Mouse (Mus musculus) spleen, adult 18-20 months (tissue): ENCODE measurements around the gene Ryr3.

Experiments
- DNase-seq, 2 experiments: peaks; one replicate each; pipeline ENCODE4 v3.0.0; 2022; ENCODE audit warnings: mixed read lengths in 2 of 2

The Ryr3 gene

DNA sequence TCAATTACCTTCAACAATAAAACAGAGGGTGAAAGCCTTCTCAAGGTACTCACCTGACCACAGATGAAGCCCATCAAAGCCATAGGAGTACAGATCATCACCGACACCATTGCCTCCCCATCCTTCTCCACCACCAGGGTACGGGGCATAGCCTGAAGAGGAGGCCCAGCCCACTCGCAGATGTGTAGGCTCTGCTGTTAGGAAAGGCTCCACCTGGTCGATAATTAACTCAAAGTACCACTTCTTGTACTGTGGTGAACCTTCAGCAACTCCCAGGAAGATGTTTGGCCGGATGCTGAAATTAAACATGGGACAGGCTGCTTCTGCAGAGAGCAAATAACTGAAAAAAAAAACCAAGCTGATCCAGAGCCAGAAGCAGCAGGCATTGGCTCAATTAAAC, 316.1 kb downstream of the Ryr3 start:
- DNase-seq, result no peak

DNA sequence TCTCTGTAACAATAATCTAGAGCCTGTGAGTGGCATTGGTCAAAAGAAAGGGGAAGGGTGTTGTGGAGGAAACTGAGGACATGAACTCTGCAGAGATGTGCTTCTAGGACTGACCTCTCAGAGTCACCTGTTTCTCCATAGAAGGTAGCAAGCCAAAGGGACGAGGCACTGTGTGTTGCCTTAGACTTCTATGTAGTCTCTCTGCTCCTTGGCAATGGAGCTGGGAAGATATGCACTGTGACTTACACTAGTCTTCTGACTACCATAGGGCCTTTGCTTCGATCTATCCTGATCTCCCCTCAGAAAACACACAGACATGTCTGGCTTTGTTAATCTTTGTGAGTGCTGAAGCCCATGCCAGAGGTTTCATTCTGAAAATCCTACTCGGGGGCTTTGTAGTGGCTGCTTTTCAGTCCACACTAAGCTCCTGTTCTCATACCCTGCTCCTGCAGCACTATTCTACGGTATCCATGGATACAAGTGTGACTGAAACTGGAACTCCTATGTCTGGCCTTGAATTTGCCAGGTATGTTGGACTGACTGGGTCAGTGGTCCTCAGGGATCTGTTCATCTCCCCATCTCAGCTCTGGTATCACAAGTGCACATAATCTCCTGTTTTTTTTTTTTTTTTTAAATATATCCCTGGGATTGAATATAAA, 332.3 kb downstream of the Ryr3 start:
- DNase-seq, result no peak

DNA sequence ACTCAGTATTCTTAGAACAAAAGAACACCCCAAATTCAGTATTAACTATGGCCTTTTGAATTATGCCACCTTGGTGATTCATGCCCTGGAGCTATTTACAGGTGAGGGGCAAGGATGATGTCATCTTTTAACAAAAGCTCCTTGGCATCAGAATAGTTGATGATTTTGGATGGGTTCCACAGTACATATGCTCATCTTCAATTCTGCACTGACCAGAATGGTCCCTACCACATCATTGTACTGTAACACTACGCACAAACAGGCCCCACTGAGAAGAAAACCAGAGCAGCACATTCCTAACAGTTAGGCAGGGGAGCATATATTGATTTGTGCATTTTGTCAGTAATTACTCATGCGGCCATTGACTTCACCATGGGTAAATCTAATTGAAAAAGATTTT, 335.1 kb downstream of the Ryr3 start:
- no peak for DNase-seq

DNA sequence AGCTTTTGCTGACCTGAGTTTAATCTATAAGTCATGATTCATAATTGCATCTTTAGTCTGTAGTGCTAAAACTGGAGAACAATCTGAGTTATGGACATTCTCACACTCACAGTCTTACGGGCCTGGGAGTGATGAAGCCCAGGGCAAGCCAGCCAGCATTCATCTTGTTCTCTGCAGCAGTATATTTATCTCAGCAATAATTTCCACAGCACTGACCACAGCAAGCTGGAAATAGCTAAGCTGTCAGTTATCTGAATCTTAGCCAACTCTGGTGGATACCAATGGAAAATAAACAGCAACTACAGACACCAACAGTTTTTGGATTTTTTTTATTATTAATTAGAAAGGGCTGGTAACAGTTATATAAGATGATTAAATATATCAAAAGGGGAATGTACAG, 335.5 kb downstream of the Ryr3 start:
- no peak for DNase-seq

DNA sequence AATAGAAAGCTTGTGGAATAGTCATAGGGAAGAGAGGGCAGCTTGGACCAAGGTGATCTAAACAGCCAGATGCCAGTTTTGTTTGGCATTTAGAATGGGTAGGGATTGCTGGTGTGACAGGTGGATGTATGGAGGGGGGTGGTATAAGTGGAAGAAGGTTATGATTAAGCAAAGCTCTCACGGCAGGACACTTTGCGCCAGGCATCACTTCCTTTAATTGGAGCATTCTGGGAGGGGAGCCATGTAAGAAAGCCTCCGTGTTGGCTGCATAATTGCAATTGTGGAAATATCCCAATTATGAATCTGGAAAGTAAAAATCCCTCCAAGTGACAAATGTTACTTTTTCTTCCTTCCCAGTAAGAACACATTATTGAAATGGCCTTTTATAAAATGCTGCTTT, 339.5 kb downstream of the Ryr3 start:
- DNase-seq, result no peak

DNA sequence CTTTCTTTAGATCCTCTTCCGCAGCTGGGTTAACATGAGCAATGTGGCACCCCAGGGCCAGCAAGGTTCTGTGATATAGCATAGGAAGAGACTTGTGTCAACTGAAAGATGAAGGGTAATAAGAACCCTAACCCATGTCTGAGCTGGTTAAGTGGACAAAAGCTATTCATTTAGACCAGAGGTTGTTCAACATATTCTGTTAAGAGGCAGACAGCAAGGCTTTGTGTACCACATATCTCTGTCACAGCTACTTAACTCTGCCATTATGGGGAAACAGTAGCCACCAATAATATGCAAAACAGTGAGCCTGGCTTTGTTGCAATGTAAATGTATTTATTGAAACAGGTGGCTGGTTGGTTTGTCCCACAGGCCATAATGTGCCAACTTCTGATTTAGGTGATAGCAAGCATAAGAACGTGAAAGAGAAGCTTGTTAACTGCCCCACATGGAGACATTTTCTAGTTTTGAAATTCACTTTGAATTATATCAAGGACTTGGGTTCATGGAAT, 350.8 kb downstream of the Ryr3 start:
- no peak for DNase-seq

DNA sequence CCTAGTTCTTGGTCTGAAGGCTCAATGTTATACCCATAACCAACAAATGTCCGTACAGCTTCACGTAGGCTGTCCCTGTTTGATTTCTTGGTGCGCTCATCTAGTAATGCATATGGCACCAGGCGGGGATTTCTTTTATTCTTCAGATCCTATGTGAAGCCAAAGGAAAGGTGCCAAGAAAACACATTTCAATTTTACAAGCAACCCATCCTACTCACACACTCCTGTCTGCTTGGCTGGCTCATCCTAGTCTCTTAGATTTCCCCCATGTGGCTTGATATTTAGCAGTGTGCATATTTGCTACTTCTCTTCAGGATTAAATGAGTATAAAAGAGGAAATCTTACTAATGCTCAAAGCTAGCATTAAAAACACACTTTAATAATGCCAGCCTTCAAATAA, 355.1 kb downstream of the Ryr3 start:
- no peak for DNase-seq

DNA sequence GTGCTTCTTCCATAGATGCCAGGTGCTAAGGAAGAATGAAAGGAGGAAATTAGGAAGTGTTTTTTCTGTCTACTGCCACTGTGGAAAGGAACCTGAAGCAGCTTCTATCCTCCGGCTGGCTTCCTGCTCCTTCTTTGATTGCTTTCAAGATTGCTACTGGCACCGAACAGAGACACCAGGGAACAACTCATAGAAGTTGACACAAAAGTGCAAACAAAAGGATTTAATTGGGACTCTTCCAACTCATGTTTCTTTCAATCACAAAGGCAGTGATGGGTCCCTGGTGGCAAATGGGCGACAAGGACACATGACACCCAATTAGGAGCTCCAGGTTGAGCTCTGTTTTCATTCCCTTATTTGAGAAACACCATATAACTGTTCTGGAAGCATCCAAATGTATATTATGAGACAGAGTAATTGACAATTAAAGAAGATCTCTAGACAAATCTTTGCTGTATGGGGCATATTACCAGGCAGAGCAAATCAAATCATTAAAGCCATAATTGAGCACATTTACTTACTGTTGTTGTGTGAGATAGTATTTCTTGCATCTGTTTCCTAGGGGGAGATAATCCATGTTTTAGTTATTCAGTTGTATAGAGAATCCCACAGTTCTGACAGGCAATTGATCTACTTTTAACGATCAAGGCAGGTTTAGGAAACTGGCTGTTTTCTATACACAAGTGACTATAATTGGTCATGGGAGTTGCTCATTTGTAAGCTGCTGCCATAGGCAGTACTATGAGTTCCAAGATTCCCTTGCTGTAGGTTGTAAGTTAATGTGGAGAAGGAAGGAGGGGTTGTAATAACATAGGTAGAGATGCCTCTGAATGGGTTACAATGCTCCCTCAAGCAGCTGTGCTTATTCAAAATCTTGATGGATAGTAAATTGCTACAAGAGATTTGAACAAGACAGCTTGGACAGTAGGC, 371.0 kb downstream of the Ryr3 start:
- DNase-seq, result no peak

DNA sequence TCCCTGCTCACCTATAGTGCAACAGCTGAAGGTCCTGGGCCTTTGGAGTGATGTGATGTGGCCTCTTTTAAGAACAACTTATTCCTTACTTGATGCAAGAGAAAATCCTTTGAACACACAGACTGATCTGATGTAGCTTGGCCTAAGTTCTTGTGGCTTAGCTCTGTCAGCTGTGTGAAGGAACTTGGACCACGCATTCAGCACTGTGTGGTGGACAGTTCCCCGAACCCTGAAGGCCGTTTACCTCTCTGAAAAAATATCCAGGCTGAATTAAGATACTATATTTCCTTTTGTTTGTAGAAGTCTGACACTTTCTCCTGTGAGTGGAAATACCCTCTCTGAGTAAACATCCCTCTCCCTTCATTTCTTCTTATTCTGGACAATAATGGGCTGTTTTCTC, 374.0 kb downstream of the Ryr3 start:
- no peak for DNase-seq

DNA sequence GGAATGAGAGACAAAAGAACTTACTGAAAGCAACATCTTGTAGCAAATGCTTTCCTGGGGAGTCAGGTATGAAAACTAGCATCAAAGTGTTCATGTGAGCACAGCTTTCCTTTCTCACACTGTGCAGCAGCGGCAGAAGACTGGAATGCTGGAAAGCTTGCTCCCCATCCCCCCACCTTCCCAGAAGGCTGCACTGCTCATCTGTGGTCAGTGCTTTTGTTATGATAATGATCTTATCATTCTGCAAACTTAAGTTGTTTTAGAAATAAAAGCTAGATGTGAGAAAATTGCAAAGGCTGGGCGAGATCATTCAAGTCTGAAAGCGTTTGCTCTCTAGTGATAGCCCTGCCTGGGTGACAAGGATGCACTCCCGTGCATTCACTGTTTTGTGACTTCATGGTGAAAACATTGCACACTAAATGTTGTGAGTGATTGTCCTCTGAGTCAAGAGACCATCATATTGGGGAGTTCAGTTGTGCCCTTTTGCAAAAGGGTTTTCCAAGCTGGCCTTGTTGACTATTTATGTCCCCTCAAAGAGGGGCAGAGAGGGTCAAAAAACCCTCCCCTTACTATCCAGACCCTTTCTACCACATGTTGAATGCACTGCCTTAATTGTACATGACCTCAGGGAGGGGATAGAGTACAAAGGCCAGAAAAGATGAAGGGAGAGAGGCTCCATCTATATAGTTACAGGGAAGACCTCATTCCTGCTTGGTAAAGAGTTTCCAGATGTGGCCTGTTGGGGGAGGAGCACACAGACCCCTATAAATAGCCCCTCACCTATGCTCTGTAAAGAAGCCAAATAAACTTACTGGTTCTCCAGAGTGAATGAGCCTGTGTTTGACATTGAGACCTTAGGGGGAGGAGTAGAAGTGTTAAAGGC, 385.2 kb downstream of the Ryr3 start:
- no peak for DNase-seq

DNA sequence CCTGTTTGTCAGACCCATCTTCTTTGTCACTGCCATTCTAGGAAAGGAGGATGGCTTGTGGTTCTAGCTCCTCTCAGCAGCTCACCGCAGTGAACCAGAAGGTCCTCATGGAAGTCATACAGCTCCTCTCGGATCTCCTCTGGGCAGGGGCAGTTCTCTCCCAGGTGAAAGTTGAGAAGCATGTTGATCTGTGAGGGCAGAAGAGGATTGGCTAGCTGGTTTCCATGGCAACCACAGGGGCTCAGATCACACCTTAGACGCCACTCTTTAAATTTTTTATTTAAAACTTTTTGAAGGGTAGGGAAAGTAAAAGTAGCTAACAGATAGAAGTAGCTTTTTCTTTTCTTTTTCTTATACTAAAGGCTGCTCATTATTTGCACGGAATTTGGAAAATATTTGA, 390.3 kb downstream of the Ryr3 start:
- DNase-seq, result no peak

DNA sequence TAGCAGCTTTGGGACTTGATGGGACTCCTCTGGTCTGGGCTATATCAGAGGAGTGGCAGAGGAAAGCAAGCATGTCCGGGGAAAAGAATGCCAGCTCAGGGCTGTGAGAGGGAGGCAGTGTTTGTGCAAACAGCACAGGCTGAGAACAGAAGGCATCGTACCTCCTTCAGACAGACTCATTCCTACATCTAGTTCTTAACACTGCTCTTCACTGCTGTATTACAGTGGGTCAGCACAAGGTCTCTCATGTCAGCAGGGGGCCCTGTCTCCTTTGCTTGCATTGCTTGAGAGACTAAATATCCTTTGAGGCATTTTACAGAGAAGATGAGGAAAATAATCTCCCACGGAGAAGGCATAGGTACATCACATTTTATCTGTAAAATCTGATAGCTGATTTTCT, 394.2 kb downstream of the Ryr3 start:
- no peak for DNase-seq

DNA sequence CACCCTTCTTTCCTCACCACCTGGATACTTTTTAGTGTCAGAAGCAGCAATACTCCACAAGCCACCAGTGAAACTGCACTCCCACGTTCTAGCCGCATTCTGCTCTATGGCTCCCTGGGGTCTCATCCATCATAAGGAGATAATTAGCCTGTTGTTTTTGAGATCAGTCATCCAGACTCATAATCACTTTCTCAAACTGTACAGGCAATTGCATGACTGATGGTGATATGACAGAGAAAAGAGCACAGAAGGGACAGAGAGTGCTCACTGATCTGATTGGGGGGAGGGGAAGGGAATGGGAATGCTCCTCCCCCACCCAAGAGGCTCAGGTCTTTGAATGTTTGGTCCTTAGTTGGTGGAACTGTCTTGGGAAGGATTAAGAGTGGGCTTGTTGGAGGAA, 397.8 kb downstream of the Ryr3 start:
- DNase-seq, result no peak

DNA sequence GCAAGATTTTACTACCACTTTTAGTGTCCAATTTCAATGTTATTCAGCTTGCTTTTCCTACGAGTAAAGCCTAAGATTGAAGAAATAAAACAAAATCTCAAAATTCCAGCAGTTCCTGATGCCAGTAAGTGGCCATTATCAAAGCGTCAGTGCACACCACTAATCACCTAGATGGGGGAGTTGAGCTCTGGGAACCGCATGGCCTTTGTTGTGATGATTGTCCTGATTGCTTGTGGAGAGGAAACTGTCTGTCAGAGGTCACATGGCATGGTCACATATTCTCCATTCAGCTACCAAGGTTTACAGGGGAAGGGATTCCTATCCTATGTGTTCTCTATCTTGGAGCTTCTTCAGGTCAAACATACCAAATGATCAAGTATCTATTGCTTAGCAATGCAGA, 399.9 kb downstream of the Ryr3 start:
- DNase-seq, result no peak

DNA sequence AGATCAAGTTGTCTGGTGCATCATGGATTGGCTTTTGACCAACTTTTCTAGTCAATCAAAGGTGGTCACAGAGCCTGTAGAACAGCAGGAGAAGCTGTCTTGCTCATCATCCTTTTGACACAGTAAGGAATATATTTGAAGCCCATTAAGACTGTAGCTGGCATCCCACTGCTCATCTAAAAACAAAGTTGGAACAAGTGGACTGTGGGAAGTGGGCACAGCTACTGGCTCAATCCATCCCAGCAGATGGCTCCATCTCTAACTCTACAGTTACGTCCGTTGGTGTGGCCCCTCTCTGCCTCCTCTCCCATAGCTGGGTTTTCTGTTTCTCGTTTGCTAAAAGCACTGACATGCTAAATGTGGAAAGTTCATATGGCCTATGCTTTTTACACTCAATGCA, 400.9 kb downstream of the Ryr3 start:
- no peak for DNase-seq

DNA sequence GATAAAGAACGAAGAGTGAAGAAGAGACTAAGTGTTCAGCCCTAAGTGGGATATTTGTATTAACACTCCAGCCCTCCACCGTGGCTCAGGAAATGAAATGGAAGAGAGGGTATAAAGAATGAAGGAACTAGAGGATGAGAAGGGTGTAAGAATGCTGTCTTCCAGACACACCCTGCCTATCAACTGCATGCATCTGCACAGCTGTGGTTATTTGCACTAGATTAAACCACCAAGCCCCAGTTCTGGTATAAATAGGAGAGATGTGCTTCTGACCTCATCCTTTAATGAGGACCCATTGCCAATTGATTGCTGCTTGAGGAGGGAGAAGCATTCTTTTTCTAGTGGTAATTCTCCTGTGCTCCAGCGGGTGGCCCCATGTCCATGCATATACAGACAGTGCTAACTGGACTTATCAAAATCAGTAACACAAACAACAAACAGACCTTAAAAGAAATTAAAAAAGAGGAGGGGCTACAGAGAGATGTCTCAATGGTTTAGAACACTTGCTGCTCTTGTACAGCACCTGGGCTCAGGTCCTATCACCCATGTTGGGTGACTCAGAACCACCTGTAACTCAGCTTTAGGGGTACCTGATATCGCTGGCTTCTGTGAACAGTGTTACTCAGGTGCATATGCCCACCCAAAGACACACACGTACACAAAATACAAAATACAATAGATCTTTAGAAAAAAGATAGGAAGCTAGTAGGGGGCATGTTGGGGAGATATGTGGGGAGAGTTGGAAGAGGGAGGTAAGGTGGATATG, 404.1 kb downstream of the Ryr3 start:
- DNase-seq, result no peak

DNA sequence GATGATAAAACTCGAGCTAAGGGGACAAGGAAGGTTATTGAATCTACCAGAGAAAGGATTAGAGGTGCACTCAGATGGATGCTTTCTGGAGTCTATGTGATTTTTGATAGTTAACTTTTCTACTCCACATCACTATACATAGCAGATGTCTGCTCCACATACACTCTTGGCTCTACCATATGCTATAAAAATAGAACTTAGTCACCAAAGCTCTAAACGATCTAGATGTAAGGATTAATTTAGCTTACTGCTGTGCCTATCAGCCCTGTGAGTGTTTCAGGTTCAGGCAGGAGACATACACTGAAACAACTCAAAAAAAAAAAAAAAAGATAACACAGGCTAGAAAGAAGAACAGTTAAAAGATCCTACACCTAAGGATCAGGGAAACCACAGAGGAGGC, 410.9 kb downstream of the Ryr3 start:
- DNase-seq, result no peak

DNA sequence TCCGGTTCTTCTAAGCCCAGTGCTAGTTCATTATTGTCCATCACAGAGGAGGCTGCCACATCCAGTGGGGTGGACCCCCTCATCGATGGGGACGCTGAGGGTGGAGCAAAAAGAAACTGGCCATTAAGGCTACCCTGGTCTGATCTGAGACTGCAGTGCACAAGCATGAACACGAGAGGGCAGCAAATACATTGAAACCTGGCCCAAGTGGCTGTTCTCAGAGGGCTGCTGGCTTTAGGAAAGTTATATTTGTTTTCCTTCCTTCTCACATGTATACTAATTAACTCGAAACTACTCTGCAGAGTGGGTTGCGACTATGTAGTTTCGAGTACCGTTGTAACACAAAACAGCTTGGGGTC, 416.9 kb downstream of the Ryr3 start:
- peak in 1 of 2 experiments; percentile 24 for DNase-seq

DNA sequence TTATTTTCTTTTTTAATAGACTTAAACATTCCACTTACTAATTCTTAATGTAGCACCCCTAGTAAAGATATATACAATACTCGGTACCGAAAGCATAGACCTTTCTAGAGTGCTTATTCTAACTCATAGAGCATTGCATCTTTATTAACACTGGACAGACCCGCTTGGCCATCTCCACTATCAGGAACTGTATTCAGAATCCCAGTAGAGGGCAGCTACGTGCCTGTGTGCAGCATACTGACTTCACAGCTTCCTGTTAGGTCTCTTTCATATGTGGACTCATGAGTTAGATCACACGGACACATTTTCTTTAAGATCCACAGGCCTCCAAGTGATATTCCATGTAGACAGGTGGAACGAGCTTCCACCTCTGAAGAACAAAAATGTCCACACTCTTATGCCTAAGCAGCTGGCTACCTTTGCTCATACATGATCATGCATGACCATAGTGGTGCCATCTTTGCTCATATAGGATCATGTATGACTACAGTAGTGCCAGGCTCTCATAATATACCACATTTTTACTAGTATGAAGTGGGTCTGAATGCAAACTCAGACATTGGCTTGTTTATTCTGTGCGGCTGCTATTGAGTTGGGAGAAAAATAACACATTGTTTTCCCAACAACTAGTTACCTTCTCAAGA, 417.4 kb downstream of the Ryr3 start:
- DNase-seq, result no peak

DNA sequence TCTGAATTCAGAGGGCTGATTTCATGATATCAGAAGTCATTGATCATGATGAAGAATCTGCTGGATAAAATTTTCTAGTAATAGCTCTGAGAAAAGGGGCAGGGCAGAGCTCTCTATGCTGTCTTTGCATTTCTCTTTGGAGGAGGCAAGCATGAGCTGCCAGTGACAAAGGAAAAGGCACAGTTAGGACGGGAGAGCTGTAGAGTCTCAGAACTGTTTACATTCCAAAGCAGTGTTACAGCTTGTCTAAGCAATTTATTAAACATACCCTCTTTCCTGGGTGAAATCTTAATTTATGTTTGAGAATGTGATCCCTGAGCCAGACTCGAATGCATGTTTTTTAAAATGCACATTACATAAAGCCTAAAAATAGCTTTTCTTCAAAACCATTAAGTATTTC, 435.3 kb downstream of the Ryr3 start:
- no peak for DNase-seq

DNA sequence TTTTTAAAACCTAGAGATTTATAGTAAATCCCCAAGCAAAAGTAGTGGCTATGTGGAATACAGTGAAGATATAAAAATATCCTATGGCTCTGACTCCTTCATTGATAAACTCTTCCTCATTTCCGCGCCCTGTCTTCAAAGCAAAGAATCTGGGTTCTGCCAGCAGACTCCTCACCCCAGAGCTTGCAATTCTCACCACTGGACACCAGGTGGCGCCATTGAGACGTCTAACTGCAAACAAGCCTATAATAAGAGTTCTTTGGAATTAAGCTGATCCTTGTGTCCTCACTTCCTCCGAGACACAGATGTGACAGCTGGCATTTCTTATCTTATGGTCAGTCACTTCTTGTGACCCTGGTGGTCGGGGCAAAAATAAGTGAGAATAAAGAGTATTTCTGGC, 442.1 kb downstream of the Ryr3 start:
- DNase-seq, result peak; percentile 27 to 56

DNA sequence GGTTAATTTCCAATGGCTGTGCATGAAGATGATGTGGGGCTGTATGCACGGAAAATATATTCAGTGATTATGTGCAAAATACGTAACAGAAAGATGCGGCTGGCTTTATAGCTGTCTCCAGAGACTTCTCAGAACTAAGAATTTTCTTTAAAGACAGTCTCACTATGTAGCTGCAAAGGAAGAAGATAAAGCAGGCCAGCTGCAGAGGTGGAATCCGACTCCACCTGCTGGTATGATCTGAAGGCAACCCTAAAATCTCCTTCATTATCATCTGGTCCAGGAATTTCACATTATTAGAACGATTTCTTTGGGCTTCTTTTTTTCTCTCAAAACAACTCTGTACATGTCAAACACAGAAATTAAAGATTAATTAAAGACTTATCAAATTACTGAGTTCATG, 449.2 kb downstream of the Ryr3 start:
- no peak for DNase-seq
